Mouse (Mus musculus): ENCODE data around the gene Prpf8. TPM values are rescaled to one million over a fixed set of nuclear protein-coding genes. Genes with fewer than 3 reads are reported as not detected.

Prpf8 gene
- total RNA-seq, 2 experiments from 2014 or later: 126 to 130 TPM

DNA sequence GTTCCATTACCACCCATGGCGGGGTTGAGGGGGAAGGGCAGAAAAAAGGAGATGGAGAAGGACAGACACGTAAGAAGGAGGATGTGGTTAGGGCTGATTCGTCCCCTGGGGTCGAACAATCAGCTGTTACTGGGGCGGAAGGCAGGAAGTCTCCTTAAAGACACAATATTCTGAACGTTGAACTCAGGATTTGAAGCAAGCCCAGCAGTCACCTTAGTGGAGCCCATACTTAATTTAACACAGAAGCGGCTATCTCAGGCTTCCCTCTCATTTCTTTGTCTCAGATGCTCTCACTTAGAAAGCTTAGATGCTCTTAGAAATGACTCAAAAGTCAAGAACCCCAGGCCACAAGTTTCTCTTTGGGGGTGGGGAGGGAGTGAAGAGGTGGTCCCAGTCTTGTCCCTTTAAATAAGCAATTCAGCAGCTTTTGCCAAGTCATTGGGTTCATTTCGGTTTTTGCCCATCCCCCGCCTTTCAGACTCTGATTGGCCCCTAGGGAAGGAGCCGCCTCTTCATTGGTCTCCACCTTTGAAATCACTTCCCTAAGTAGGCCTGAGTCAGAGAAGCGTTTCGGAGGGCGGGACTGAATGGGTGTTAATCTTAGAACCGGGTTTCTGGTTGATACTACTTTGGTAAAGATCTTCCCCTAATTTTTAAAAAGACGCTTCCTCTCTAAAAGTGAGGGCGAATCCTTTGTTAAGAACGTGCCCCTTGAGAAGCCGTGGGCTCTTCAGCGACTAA, 26.3 kb upstream of the Prpf8 start:
- DNase-seq: peak; percentile 81 to 85

DNA sequence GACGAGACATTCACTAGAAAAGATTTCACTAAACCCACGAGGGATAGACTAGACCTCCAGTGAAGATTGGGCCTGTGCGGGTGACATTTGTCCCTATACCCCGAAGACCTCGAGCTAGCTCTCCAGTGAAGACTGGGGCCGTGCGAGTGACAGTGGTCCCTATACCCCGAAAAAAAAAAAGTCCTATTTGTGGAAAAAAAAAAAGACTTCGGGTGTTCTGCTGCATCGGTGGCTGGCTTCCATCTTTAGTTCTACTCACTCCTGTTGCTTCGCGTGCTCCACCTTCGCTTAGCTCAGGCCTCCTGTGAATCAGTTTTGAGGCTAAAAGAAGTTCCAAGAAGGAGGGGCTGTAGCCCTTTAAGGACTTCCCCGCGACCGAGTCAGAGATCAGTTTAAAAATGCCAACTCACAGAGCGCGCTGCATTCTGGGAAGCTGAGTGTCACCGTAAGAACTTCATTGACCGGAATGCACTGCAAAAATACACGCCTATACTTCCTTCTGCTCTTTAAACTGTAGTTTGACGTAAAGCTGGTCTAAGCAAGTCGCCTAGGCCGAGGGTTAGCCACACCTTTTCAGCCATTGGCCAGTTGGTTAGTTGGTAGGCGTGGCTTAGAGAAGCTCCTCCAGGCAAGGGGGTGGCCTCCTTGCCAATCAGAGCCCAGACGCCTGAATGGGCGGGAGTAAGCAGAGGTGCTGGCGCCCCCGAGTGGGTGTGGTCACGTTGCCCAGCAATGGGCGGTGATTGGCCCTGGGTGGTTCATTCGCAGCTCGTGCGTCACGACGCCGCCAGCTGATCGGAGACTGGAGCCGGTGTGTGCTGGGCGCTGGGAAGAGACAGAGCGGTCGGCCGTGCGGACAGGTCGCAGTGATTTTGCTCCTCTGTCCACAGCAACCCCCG, 25.5 kb upstream of the Prpf8 start, which contains the start of gene Tlcd2:
Tlcd2 (plus strand) TSS at position 872 of the 899 bp plus-strand sequence.
- DNase-seq: peak; percentile 99 to 100

DNA sequence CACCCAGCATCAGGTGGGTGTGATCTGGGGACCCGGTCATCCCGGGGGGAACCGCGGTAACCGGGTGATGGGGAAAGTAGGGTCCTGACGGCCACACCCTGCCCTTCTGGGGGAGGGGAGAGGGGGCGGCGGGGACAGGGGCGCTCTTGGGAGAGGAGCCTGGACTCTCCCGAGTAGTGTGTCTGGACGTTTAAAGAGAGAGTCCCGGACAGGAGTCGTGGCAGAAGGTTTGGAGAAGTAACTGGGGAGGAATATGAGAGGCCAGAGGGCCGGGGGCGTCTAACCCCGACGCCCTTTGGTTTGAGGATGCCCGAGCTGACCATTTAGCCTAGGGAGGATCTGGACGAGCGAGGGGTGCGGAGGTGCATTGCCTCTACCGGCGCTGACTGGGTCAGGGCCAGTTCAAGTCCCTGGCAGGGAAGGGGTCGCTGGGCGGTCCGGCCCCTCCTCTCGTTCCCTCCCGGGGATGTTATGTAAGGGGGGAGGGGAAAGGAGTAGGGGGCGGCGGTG, 24.8 kb upstream of the Prpf8 start:
- DNase-seq: no peak

DNA sequence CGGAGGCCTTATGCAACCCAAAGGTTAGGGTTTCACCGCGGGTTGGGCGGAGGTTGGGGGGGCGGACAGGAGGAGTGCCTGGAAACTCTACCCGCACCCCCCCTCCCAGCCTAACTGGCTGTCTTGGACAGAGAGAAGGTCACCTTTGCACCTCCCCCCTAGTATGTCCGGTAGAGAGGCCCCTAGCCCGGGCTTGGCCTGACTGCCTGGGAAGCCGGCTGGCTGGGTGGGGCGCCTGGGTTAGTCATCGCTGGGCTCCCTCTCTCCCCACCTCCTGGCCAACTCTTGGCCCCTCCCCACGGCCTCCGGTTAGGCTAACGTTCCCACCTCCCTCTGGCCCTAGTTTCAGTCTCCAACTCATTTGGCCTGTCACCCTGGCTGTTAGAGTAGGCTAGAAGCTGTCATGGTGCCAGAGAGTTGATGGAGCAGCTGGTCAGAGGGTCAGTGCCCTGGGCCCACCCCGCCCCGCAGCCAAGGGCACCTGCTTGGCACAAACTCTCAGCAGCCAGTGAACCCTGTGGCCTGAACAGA, 24.3 kb upstream of the Prpf8 start:
- peak in 1 of 2 experiments; percentile 41 for DNase-seq

DNA sequence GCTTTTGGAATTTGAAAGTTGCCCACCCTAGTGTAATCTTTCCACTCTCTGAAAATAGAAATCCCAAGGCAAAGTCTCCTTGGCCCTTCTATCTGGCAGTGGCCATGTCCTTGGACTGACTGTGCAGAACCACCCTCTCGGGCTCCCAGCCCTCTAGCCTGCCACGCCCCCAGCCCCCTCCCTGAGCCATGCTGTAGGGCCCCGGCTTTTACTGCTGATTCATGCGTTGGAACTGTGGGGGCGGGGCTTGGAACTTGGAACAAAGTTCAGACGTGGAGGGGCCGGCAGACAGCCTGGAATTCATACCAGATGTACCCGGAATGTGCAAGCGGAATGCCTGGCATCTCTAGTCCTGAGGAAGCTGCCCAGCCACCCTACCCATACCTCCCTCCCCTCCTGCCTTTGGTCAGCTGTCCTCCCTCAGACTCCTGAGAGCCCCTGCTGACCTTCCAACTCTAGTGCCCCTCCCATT, 23.7 kb upstream of the Prpf8 start:
- peak; percentile 62 to 67 for DNase-seq

DNA sequence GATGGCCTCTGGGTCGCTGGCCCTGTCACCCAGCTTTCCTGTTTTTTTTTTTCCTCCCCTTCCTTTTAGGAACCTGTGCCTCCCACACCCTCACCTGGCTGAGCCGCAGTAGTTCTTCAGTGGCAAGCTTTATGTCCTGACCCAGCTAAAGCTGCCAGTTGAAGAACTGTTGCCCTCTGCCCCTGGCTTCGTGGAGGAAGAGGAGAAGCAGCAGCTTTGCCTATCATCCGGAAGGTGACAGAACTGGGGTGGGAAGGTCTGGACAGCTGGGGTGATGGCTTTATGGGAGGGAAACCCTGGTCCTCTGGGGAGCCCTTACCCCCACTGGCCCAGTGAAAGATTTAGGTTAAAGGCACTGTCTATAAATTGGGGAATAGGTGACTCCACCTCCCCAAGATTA, 23.0 kb upstream of the Prpf8 start:
- no peak for DNase-seq

DNA sequence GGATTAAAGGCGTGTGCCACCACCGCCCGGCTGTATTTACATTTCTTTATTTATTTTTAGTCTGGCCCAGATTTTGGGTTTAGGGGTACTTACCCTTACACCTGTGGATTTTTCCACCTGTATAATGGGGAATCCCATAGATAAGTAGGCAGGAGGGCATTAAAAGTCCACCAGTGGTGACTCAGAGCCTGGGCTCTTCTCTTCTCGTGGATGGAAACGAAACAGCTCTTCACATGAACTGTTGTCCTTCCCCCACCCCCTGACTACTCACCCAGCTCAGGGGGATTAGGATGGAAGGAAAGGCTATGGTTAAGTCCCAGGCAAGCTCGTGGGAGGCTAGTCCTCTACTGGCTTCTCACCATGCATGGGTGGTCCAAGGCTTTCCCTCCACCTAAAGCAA, 22.2 kb upstream of the Prpf8 start:
- no peak for DNase-seq

DNA sequence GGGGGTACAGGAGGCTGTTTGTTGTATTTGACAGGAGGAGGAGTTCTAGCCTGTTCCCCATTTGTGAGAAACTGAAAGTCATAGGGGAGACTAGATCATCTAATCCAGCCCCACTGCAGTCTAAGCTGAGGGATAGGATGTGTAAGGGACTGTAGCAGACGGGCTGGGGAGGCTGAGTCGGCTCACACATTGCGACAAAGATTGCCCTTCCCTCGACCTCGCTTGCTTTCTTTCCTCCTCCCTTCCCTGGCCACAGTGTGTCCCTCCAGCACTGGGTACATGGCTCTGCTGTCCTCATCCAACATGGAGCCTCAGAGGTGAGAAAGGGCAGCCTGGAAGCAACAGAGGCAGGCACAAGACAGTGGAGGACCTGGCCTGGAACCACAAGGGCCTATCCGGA, 21.6 kb upstream of the Prpf8 start:
- no peak for DNase-seq

DNA sequence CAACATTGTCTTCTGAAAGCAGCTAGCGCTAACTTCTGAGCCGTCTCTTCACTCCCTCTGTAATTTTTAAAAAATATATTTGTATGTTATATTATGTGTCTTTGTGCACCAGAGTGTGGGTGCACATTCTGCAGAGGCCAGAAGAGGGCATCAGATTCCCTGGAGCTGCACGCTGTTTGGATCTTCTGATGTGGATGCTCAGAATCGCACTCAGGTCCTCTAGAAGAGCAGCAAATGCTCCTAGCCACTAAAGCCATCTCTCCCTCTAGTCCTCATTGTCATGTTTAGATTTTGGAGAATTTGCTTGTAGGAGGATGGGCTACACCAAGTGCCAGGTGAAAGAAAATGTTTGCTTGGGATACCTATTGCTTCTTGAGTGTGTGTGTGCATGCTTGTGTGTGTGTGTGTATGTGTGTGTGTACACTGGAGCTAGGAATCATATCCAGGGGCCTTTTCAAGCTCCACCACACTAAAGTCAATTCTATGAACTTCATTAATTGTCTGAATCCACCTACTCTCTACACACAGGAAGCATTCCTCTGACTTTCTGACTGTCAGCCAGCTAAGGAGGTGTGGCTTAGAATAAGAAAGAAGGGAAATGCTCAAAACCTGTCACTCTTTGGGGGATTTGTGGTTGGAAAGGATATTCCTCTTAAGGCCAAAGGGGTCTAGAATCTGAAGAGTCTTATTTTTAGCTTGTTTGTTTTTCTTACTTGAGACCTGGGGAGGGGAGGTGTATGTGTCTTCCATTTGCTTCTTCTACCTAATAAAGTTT, 19.7 kb upstream of the Prpf8 start:
- DNase-seq: no peak

DNA sequence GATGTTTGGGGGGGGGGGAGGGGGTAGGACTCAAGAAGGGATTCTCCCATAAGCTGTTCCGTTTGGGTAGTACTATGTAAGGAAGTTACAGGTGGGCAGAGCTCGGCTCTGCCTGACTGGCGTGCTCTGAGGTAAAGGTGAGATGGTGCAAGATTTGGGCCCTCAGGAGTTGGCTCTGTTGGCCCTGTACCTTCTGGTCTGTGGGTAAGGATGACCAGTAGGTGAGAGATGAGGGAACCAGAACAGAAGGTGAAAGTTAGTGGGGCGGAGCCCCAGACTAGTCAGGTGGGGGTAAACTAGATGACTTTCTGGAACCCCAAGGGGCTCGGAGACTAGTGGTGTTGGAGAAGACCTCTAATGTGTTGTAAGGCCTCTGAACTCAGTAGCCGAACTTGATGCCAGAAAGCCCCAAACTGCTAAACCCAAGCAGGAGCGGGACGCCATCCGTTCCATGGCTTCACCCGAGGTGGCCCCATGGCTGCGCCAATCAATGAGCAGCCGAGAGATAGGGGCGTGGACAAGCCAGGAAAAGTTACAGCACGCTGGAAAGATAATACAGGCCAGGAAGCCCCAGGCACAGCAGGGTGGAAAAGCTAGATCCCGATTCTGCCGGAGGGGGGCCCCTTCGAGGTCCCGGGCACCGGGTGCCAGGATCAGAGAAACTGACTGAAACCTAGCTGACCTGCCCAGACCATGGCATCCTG, 19.0 kb upstream of the Prpf8 start:
- no peak for DNase-seq

DNA sequence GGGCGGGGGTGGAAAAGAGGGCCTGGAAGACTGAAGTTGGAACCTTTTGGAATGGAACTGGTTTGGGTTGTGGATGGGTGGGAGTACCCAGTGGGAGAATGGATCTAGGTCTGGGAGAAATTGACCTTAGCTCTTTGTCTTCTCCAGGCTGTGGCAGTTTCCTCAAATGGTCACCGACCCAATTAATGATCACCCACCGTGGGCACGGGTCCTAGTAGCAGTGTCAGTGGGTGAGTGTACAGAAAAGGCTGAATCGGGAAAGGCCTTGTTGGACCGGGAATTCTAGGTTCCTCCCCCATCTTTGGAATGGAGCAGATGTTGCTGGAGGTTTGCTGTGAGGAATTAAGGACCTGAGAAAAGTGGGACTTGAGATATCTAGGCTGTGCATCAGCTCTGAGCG, 18.2 kb upstream of the Prpf8 start:
- DNase-seq: no peak

DNA sequence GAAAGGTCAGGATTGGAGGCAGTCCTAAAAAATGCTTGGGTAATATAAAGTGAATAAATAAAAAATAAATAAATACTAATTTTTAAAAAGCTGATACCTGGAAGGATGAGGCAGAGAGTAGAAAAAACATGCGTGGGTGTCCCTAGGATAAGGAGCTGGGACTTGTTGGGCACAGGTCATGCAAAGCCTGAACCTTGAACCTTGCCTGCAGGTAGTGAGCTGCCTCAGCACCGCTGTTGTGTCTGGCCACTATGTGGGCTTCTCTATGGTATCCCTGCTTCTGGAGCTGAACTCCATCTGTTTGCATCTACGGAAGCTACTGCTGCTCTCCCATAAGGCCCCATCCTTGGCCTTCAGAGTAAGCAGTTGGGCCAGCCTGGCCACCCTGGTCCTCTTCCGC, 17.4 kb upstream of the Prpf8 start:
- no peak for DNase-seq

DNA sequence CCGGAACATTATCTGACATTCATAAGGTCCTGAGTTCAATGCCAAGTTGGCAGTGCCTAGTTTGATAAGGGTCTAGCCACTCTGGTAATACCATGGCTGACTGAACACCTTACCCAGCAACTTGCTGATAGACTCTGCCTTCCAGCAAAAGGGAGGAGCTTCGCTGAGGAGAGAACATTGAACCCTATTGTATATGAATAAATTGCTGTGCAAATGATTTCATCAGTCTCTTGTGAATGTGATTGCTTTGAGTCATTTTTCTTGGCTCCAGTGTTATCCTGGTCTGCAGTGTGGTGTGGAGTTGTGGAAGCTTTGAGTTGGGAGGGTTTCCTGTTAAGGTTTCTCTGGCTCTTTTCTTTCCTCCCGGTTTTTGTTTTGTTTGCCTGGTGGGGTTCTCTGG, 15.9 kb upstream of the Prpf8 start:
- no peak for DNase-seq

DNA sequence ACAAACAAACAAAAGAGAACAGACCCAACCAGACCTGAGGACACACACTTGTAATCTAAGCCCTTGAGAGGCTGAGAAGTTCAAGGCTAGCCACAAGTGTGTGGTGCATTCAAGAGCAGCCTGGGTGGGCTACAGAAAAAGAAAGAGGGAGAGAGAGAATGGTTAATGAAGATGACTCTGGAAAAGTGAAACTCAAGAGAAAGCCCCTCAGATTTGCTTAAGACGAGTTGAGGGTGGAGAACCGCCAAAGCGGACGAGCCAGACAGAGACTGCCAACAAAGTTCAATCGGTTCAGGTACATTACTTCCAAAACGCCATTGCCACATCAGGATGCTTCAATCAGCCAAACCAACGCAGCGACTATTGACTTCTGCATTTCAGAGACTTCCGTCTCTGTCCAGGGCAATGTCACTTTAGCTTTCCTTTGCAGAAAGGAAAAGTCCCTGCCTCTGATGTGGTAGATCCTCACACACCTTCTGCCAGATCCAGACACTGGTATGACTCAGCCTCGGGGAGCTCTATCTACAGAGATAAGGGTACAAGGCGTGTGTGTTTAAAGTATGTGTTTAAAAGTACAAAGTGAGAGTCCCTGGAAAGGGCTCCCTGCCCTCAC, 14.0 kb upstream of the Prpf8 start:
- DNase-seq: no peak

DNA sequence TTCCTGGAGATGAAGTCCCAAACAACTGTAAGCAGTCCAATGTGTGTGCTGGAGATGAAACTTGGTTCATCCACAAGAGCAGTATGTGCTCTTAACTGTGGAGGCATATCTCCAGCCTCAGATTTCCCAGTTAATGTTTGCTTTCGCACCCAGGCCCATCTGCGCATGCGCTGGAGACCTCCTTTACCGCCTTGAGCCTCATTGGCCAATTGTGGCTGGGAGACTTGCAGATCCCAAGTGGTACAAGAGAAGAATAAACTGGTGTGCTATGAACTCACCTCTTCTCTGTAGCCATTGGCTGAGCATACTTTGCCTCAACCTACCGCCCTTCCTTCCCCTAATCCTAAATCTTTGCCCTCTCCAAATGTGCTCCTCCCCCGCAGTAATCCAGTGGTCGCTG, 13.2 kb upstream of the Prpf8 start:
- no peak for DNase-seq

DNA sequence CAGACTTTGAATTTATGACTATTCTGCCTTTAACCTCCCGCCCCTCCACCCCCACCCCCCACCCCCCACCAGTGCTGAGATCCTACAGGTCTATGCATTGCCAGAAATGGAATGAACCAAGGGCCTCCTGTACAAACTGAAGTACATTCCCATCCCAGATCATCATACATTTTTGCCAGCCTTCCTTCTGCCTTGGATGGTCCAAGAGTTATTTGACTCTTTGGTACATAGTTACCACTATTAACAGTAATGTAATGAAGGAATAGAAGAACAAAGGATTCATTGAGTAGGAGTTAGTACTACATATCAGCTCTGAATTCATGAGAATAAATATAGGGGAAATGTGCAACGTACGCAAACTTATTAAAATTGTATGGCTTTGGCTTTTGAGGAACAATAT, 424 bp upstream of the Prpf8 start:
- no peak for DNase-seq

DNA sequence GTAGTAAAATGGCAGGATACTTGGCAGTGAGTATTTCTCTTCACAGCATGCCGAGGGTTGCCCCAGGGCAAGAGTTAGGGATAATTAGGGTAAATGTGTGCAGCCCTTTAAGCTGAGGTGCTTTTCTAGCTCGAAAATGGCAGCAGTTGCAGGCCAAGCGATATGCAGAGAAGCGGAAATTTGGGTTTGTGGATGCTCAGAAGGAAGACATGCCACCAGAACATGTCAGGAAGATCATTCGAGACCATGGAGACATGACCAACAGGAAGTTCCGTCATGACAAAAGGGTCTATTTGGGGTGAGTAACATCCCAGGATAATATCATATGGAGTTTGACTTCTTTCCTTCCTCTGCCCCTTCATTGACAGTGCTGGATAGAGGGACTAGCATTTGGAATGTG, 880 bp downstream of the Prpf8 start:
- DNase-seq: no peak

DNA sequence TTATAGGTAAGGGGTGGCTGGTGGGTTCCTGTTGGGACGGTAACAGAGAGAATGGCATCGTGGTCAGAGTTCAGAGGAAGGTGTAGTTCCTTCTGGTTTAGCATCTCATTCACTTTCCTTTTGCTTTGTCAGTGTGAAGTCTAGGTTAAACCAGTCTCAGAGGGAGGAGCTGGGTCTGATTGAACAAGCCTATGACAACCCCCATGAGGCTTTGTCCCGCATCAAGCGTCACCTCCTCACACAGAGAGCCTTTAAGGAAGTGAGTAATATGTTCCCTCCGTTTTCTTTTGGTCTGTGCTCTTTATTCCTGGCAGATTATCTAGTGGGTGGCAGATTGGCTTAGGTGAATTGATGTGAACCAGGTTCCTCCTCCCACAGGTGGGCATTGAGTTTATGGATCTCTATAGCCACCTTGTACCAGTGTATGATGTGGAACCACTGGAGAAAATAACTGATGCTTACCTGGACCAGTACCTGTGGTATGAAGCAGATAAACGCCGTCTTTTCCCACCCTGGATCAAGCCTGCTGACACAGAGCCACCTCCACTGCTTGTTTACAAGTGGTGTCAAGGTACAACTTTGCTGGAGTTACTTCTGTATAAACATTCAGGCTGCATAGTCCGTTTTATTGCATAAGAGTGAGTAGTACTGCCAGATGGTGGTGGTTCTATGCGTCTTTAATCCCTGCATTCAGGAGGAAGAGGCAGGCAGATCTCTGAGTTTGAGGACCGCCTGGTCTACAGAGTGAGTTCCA, 7.9 kb downstream of the Prpf8 start:
- DNase-seq: no peak

DNA sequence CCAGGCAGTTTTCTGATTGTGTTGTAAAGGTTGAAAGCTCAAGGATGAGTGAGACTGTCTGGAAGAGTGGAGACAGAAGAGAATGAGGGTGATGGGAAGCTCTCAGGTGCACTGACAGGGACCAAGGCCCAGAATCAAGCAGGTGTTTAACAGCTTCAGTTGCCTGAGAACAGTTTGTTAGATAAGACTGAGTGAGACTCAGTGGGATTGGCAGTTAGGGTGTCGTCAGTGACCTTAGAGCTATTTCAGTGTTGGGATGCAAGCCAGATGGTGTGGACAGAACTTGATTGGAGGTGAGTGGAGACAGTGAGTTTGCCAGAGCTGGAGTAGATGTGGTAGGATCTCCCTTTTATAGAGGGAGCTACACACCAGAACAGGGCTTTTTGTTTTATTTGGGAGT, 11.5 kb downstream of the Prpf8 start:
- DNase-seq: no peak

DNA sequence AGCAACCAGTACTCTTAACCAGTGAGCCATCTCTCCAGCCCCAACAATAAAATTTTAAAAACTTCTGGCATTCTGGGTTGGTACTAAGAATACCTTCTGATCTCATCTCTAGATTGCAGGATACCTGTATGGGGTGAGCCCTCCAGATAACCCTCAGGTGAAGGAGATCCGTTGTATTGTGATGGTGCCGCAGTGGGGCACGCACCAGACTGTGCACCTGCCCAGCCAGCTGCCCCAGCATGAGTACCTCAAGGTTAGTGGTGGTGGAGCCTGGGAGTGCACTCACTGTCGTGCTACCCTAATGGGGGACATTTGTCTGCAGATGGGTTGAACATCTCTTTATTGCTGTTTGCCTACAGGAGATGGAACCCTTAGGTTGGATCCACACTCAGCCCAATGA, 21.5 kb downstream of the Prpf8 start:
- DNase-seq: no peak

DNA sequence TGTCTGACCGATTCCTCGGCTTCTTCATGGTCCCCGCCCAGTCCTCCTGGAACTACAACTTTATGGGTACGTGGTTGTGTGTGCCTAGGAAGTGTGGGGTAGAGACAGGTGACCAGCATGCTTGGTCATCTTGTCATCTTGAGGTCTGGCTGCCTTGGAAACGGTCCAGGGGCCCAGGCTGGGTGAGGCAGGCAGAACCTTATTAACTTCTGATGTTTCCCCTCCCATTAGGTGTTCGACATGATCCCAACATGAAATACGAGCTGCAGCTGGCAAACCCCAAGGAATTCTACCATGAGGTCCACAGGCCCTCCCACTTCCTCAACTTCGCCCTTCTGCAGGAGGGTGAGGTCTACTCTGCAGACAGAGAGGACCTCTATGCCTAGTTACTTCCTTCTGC, 22.3 kb downstream of the Prpf8 start:
- no peak for DNase-seq

Measured in layer of hippocampus, postnatal 36 days (tissue).